Mouse (Mus musculus) liver, postnatal 0 days (tissue): ENCODE measurements at regions not wholly inside any gene's neighbourhood (a gene's known extent, or its start where the extent isn't known, plus 50 kb on each side); places are given as distances from the start of the nearest gene placed in this dataset.

Source experiments
- CTCF ChIP-seq: sonication (generic); IDR thresholded peaks from 2 replicates; pipeline ENCODE4 v1.5.1; 2016; ENCODE audit warnings: antibody characterized with exemption, low read depth
- EP300 ChIP-seq: IDR thresholded peaks from 2 replicates; pipeline ENCODE4 v1.6.1; 2016; ENCODE audit warnings: antibody characterized with exemption, low read depth, mild to moderate bottlenecking

GRCm38 (mm10) chrX:140203676-140204075 lies 138.4 kb upstream of the Frmpd3 start:
- TF ChIP-seq CTCF (no peak), EP300 (no peak)
